Mouse (Mus musculus) limb, embryonic 11.5 days (tissue): ENCODE measurements around the gene Itpr2. TPM values are rescaled to one million over a fixed set of nuclear protein-coding genes. Genes with fewer than 3 reads are reported as not detected.

Experiments used
- ATAC-seq: fragments of 200-750 bp; cut with Nextera tagmentation; 2 replicates; pipeline ENCODE4 v1.8.0; 2017; ENCODE audit warnings: low read depth; ENCODE audit not compliant: insufficient number of reproducible peaks, low FRiP score, low TSS enrichment
- DNase-seq: peaks from one replicate; pipeline ENCODE4 v3.0.0-alpha.2; 2015; ENCODE audit warnings: low spot score
- H3K27ac ChIP-seq: fragments of 300-500 bp; sonication (generic); replicated peaks from 2 replicates; pipeline ENCODE4 v1.5.1; 2014; ENCODE audit warnings: low read depth, mild to moderate bottlenecking, low read length
- H3K27me3 ChIP-seq: fragments of 300-500 bp; sonication (generic); 2 replicates; pipeline ENCODE4 v1.6.1; 2014; ENCODE audit warnings: mild to moderate bottlenecking, low read length, mixed read lengths; ENCODE audit not compliant: control insufficient read depth, insufficient read depth
- H3K36me3 ChIP-seq: fragments of 300-500 bp; sonication (generic); 2 replicates; pipeline ENCODE4 v1.6.1; 2014; ENCODE audit warnings: mild to moderate bottlenecking, low read length, moderate library complexity, mixed read lengths; ENCODE audit not compliant: control insufficient read depth, insufficient read depth
- H3K4me1 ChIP-seq: fragments of 300-500 bp; sonication (generic); 2 replicates; pipeline ENCODE4 v1.6.1; 2014; ENCODE audit warnings: low read length, mixed read lengths; ENCODE audit not compliant: control insufficient read depth, insufficient read depth
- H3K4me2 ChIP-seq: fragments of 300-500 bp; sonication (generic); 2 replicates; pipeline ENCODE4 v1.6.1; 2014; ENCODE audit warnings: low read depth, mild to moderate bottlenecking, moderate library complexity; ENCODE audit not compliant: severe bottlenecking
- H3K4me3 ChIP-seq: fragments of 300-500 bp; sonication (generic); 2 replicates; pipeline ENCODE4 v1.5.1; 2014; ENCODE audit warnings: low read depth, low read length
- H3K9ac ChIP-seq: fragments of 300-500 bp; sonication (generic); 2 replicates; pipeline ENCODE4 v1.6.1; 2014; ENCODE audit warnings: mild to moderate bottlenecking, low read length
- H3K9me3 ChIP-seq: fragments of 300-500 bp; sonication (generic); 2 replicates; pipeline ENCODE4 v1.6.1; 2016; ENCODE audit warnings: low read length; ENCODE audit not compliant: control insufficient read depth
- WGBS: fragments of 180-500 bp; shearing (Covaris S2); extraction: QIAGEN DNeasy Blood & Tissue Kit; methylation state at CpG from one replicate; pipeline ENCODE4 v1.1.7; 2014; 5-methylcytosine and 5-hydroxymethylcytosine counted together
- polyA plus RNA-seq: library from polyadenylated mRNA; unstranded; fragments of >200 nt; fragmentation: Nextera tagmentation; extraction: Ambion mirVana; gene quantifications from 2 replicates; pipeline ENCODE4 v1.2.1, GENCODE M21; 2014

The Itpr2 gene
- polyA plus RNA-seq, 1 experiment from 2014 or later, result 5.7 TPM

GRCm38 (mm10) chr6:146501316-146501865 lies 632 bp downstream of the Itpr2 start:
- WGBS, result under 1% methylated on average over 30 of the region's 30 CpGs
- Histone ChIP-seq H3K4me2 (peak overlapping the region; percentile 85), H3K9me3 (no peaks in the 10 kb centered on the region), H3K4me3 (peak overlapping the region; percentile 67), H3K27me3 (no peaks in the 10 kb centered on the region), H3K9ac (peak overlapping the region; percentile 38), H3K27ac (no peak overlapping the region), H3K4me1 (no peaks in the 10 kb centered on the region), H3K36me3 (no peaks in the 10 kb centered on the region)
- DNase-seq (peak; percentile 60), ATAC-seq (peak; percentile 28; the same call in 1 of the 2 replicates)

DNA sequence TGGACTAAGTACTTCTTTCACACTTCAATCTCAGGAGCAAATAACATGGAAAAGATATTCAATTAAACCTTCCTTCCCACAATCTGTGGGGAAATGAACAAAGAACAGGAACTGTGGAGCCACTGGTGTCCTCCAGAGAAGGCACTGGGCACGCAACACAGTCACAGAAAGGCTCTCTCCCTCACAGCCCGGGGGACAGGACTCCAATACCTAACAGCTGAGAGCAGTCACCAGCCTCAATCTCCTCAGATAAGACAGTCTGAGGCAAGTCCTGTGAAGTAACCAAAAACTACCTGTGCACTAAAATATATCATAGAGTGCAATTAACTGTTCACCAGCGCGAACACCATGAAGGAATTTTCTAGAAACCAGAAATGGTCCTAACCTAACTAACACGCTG lies 1.3 kb downstream of the Itpr2 start:
- WGBS, result 75% methylated on average over 5 of the region's 5 CpGs
- Histone ChIP-seq H3K27ac (no peak overlapping the region), H3K9ac (no peak overlapping the region)

GRCm38 (mm10) chr6:146500206-146500605 lies 1.8 kb downstream of the Itpr2 start:
- no peak overlapping the region for H3K4me3 ChIP-seq
- ATAC-seq, result no peak
- no peak overlapping the region for H3K9ac ChIP-seq
- no peak for DNase-seq
- 68% methylated on average over 6 of the region's 6 CpGs for WGBS
- H3K4me2 ChIP-seq, result no peak overlapping the region
- no peaks in the 10 kb centered on the region for H3K36me3 ChIP-seq
- H3K27ac ChIP-seq, result no peak overlapping the region
- H3K27me3 ChIP-seq, result no peaks in the 10 kb centered on the region
- no peaks in the 10 kb centered on the region for H3K4me1 ChIP-seq
- H3K9me3 ChIP-seq, result no peaks in the 10 kb centered on the region

More for the DNA sequence above, 1.3 kb downstream of the Itpr2 start:
- no peak for DNase-seq
- Histone ChIP-seq H3K36me3 (no peaks in the 10 kb centered on the region), H3K9me3 (no peaks in the 10 kb centered on the region), H3K4me1 (no peaks in the 10 kb centered on the region), H3K4me3 (no peak overlapping the region), H3K27me3 (no peaks in the 10 kb centered on the region), H3K4me2 (peak overlapping the region; percentile 85; the same call in 1 of the 2 replicates)
- ATAC-seq, result no peak

GRCm38 (mm10) chr6:146499566-146499965 lies 2.5 kb downstream of the Itpr2 start:
- no peak overlapping the region for H3K4me3 ChIP-seq
- WGBS, result 79% methylated on average over 4 of the region's 4 CpGs
- H3K4me1 ChIP-seq, result no peaks in the 10 kb centered on the region
- H3K9me3 ChIP-seq, result no peaks in the 10 kb centered on the region
- H3K27me3 ChIP-seq, result no peaks in the 10 kb centered on the region
- ATAC-seq (no peak), DNase-seq (no peak)
- H3K27ac ChIP-seq, result no peak overlapping the region
- no peaks in the 10 kb centered on the region for H3K36me3 ChIP-seq
- no peak overlapping the region for H3K4me2 ChIP-seq
- no peak overlapping the region for H3K9ac ChIP-seq

GRCm38 (mm10) chr6:146498416-146498815 lies 3.6 kb downstream of the Itpr2 start:
- no peak overlapping the region for H3K27ac ChIP-seq
- ATAC-seq, result no peak
- H3K4me3 ChIP-seq, result no peak overlapping the region
- no peaks in the 10 kb centered on the region for H3K9me3 ChIP-seq
- no peaks in the 10 kb centered on the region for H3K27me3 ChIP-seq
- no peak overlapping the region for H3K9ac ChIP-seq
- no peaks in the 10 kb centered on the region for H3K4me1 ChIP-seq
- no peak overlapping the region for H3K4me2 ChIP-seq
- H3K36me3 ChIP-seq, result no peaks in the 10 kb centered on the region
- WGBS, result 83% methylated on average over 3 of the region's 3 CpGs
- no peak for DNase-seq

DNA sequence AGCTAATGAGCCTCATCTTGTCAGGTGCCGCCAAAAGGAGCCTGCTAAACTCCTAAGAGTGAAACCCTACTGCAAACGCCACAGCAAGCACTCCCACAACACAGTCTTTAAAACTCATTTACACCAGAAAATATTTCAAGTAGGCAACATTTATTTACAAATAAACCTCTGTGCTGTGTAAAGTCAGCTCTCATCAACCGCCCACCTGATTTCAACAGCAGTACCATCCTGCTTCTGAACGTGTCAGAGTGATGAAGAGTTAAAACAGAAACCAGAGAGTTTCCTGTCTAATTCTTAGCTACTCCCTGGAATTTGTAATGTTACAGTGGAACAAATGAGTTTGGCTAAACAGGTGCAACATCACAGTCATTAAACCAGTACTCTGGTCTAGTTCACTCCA lies 4.2 kb downstream of the Itpr2 start:
- H3K36me3 ChIP-seq, result no peaks in the 10 kb centered on the region
- no peak overlapping the region for H3K27ac ChIP-seq
- no peak overlapping the region for H3K9ac ChIP-seq
- ATAC-seq, result no peak
- no peak overlapping the region for H3K4me2 ChIP-seq
- no peaks in the 10 kb centered on the region for H3K27me3 ChIP-seq
- no peak overlapping the region for H3K4me3 ChIP-seq
- no peak for DNase-seq
- no peaks in the 10 kb centered on the region for H3K9me3 ChIP-seq
- H3K4me1 ChIP-seq, result no peaks in the 10 kb centered on the region
- 65% methylated on average over 4 of the region's 4 CpGs for WGBS

GRCm38 (mm10) chr6:146497435-146497834 lies 4.6 kb downstream of the Itpr2 start:
- Histone ChIP-seq H3K9ac (no peak overlapping the region), H3K36me3 (no peaks in the 10 kb centered on the region), H3K4me2 (no peak overlapping the region), H3K27ac (no peak overlapping the region), H3K27me3 (no peaks in the 10 kb centered on the region), H3K4me1 (no peaks in the 10 kb centered on the region), H3K4me3 (no peak overlapping the region), H3K9me3 (no peaks in the 10 kb centered on the region)
- no peak for DNase-seq
- 82% methylated on average over 3 of the region's 3 CpGs for WGBS
- ATAC-seq, result no peak

DNA sequence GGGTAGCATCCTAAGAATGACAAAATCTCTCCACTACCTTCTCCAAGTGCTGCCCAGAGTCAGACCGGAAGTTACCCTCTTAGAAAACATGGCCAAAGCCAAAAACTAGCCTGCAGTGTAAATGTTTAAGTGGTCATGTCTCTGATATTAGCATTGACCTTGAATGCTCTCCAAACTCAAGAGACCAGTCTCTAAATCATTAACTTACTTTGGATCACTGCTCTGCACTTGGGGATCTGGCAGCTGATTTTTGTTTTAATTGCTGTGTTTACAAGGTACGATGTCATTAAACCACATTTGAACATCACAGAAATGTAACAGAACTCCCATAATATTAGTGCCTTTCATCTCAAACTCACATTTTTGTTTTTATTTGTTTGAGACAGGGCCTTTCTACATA lies 10.3 kb downstream of the Itpr2 start:
- Histone ChIP-seq H3K27me3 (no peaks in the 10 kb centered on the region), H3K9ac (no peak overlapping the region), H3K36me3 (no peaks in the 10 kb centered on the region), H3K4me1 (no peaks in the 10 kb centered on the region), H3K4me2 (no peak overlapping the region), H3K4me3 (no peak overlapping the region), H3K27ac (no peak overlapping the region), H3K9me3 (no peaks in the 10 kb centered on the region)
- DNase-seq, result no peak
- 82% methylated on average over 2 of the region's 2 CpGs for WGBS
- no peak for ATAC-seq

- no peak overlapping the region for H3K4me2 ChIP-seq
- H3K9ac ChIP-seq, result no peak overlapping the region
- H3K36me3 ChIP-seq, result no peaks in the 10 kb centered on the region
- no peak overlapping the region for H3K27ac ChIP-seq
- no peaks in the 10 kb centered on the region for H3K4me1 ChIP-seq
- ATAC-seq, result no peak
- no peaks in the 10 kb centered on the region for H3K27me3 ChIP-seq
- no peaks in the 10 kb centered on the region for H3K9me3 ChIP-seq
- H3K4me3 ChIP-seq, result no peak overlapping the region
- no peak for DNase-seq
- 86% methylated on average over 9 of the region's 9 CpGs for WGBS
Observed at GRCm38 (mm10) chr6:146490416-146490960, 11.5 kb downstream of the Itpr2 start.
